Mouse (Mus musculus): Measurements from ENCODE around the gene Myl9.

- TF ChIP-seq CTCF (IDR thresholded peaks at IDR 0.05 in 2 of 3, conservative IDR thresholded peaks at IDR 0.05 in 1 of 3; ENCODE audit: control insufficient read depth in 1 of 3, insufficient read depth in 1 of 3, low read depth in 2 of 3, low read length in 3 of 3, poor library complexity in 1 of 3, severe bottlenecking in 1 of 3) = no peak
- no peak for TF ChIP-seq MAFK (IDR thresholded peaks at IDR 0.05; ENCODE audit: borderline replicate concordance, low read depth, low read length)
- TF ChIP-seq ZC3H11A (IDR thresholded peaks at IDR 0.05; ENCODE audit: low read depth, low read length) = no peak
- TF ChIP-seq POLR2A (IDR thresholded peaks at IDR 0.05; ENCODE audit: control insufficient read depth in 1 of 2, insufficient read depth in 1 of 2, low read depth in 1 of 2, low read length in 2 of 2, poor library complexity in 1 of 2) = no peak
- TF ChIP-seq USF1 (IDR thresholded peaks at IDR 0.05; ENCODE audit: low read depth, low read length) = no peak
- no peak for TF ChIP-seq BHLHE40 (IDR thresholded peaks at IDR 0.05; ENCODE audit: borderline replicate concordance, low read depth, low read length)
- TF ChIP-seq POLR2AphosphoS2 (IDR thresholded peaks at IDR 0.05; ENCODE audit: low read length) = no peak
- no peak for TF ChIP-seq GABPA (IDR thresholded peaks at IDR 0.05; ENCODE audit: low read depth, low read length)
- TF ChIP-seq TAL1 (IDR thresholded peaks at IDR 0.05; ENCODE audit: low read length) = no peak
- no peak for TF ChIP-seq MAX (IDR thresholded peaks at IDR 0.05; ENCODE audit: low read length)
- no peak for TF ChIP-seq NELFE (IDR thresholded peaks at IDR 0.05; ENCODE audit: low read depth, low read length)
Observed at GRCm38 (mm10) chr2:156773470-156773869, 1.8 kb upstream of the Myl9 start.
